Mouse (Mus musculus): Measurements from ENCODE around the gene Gadd45a. TPM values are rescaled to one million over a fixed set of nuclear protein-coding genes. Genes with fewer than 3 reads are reported as not detected.

Gene Gadd45a
- polyA plus RNA-seq, 1 experiment from 2014 or later, result 17.7 TPM

DNA sequence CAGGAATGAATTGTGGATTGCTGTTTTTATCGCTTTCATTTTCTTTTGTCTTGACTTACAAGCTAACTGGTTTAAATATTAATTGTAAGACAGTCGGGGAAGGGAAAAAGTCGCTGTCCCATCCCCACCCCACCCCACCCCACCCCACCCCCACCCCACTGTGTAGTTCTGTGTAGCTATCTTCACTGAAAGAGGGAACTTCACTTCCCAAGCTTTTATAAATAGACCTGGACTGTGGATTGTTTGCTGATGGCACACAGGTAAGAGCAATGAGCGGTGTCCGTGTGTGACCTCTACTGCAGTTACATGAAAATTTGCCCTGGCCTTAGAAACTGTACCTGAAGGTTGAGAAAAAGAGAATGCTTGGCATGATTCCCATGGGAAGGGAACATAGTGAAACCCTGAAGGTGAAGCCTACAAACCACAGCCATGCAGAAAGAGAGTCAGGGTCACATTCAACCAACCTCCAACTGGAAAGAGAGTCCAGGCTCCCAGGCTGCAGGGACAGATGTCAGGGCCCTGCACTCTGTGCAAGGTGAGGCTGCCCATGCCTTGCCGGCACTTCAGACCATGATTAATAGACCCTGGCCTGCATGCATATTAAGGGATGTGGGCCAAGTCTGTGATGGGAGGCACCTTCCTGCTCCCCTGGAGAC lies 23.8 kb downstream of the Gadd45a start:
- no peak overlapping the region for H3K4me3 ChIP-seq
- H3K27me3 ChIP-seq (replicated peaks), result no peaks in the 10 kb centered on the region
- no peak overlapping the region for H3K27ac ChIP-seq
- no peak overlapping the region for H3K9ac ChIP-seq
- H3K36me3 ChIP-seq (replicated peaks), result no peaks in the 10 kb centered on the region
- ATAC-seq (replicated peaks), result no peak
- H3K4me1 ChIP-seq, result peaks cover 4% of the 10 kb centered on the region; the same call in 1 of the 2 replicates
- 91% methylated on average over 6 of the region's 6 CpGs for WGBS
- no peaks in the 10 kb centered on the region for H3K9me3 ChIP-seq
- H3K4me2 ChIP-seq, result no peak overlapping the region

DNA sequence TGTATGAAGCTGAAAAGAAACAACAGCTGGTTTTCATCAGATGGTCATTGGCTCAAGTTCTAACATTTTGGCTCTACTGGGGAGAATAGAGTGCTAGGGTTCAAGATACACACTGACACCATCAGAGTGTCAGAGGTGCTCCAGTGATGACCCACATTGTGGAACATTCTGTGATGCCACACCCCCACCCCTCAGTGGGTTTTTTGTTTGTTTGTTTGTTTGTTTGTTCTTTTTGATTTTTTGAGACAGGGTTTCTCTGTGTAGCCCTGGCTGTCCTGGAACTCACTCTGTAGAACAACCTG lies 26.1 kb downstream of the Gadd45a start:
- no peak overlapping the region for H3K4me3 ChIP-seq
- H3K36me3 ChIP-seq (replicated peaks), result no peaks in the 10 kb centered on the region
- H3K9ac ChIP-seq, result no peak overlapping the region
- H3K4me2 ChIP-seq, result no peak overlapping the region
- peaks cover 4% of the 10 kb centered on the region; the same call in 1 of the 2 replicates for H3K4me1 ChIP-seq
- H3K27me3 ChIP-seq (replicated peaks), result no peaks in the 10 kb centered on the region
- no peak for ATAC-seq (replicated peaks)
- H3K27ac ChIP-seq, result no peak overlapping the region
- no peaks in the 10 kb centered on the region for H3K9me3 ChIP-seq

DNA sequence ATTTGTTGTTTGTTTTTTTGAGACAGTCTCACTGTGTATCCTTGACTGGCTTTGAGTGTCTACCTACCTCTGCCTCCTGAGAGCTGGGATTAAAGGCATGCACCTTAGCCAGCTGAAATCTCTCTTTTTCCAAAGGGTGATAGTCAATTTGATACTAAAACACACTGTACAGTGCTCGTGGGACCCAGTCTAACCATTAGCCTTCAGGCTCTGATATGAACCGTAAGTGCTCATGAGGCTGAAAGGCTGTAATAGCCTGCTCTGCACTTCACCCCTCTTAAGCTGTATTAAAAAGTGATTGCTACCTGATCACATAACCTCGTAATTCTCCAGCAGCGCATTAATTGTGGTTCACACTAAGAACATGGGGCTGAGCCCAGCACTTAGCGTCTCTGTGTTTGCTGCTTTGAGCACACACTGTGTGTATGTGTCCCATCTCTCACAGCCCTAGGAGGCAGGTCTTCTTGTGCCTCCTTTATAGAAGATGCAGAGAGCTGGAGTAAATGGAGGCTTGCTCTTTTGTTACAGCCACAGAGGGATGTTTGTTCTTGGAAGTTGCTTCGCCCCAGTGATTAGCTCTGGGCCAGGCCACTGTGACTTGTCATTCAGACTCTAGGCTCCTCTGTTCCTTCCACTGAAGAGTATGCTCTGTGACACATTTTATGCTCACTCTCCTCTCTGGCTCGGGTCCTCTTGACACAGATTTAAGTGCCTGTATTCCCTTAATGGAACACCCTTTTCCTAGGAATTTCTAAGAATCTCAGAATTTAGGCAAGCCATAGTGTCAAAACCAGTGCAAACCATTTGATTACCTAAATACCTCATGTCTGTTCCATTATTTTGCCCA lies 26.7 kb downstream of the Gadd45a start:
- no peak overlapping the region for H3K4me3 ChIP-seq
- H3K4me2 ChIP-seq, result no peak overlapping the region
- no peak overlapping the region for H3K27ac ChIP-seq
- no peaks in the 10 kb centered on the region for H3K36me3 ChIP-seq (replicated peaks)
- no peak overlapping the region for H3K9ac ChIP-seq
- H3K9me3 ChIP-seq, result no peaks in the 10 kb centered on the region
- H3K27me3 ChIP-seq (replicated peaks), result no peaks in the 10 kb centered on the region
- WGBS, result 53% methylated on average over 7 of the region's 7 CpGs
- H3K4me1 ChIP-seq, result peaks cover 4% of the 10 kb centered on the region; the same call in 1 of the 2 replicates
- ATAC-seq (replicated peaks), result peak; percentile 71

DNA sequence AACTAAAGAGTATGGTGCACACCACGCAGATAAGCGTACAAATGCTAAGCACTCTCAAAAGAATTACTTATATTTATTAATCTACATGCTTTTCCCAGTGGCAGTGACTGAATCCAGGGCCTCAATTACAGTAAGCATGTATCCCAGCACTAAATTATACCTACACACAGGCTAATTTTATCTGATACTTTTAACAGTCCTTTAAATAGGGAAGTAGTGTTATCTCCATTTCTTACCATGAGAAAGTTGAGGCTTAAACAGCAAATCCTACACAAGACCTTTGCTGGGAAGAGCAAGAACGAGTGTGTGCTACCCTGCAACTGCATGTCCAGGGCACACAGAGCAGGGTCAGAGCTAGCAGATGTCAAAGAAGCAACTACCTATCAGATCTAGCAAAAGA lies 27.4 kb downstream of the Gadd45a start:
- Histone ChIP-seq H3K4me1 (peaks cover 4% of the 10 kb centered on the region; the same call in 1 of the 2 replicates), H3K27me3 (replicated peaks) (no peaks in the 10 kb centered on the region), H3K4me2 (no peak overlapping the region), H3K4me3 (no peak overlapping the region), H3K9ac (no peak overlapping the region), H3K9me3 (no peaks in the 10 kb centered on the region), H3K36me3 (replicated peaks) (no peaks in the 10 kb centered on the region), H3K27ac (no peak overlapping the region)
- 90% methylated on average over 3 of the region's 3 CpGs for WGBS
- ATAC-seq (replicated peaks), result no peak

DNA sequence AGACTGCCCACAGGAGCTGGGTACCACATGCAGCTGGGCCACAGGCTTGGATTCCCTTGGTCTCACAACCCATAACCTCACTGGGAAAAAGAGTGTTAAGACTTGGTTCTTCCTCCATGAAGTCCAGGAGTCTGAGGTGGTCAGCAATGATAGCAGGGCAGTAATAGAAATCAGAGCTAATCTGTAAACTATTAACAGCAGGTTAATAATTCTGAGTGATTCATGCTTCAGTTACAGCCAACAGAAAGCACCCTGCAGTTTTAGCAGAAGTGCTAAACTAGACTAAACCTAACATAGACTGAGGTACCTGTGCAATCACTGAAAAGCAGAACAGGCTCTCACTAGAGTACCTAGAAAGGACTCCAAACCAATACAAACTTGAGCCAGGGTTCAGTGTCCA lies 37.5 kb downstream of the Gadd45a start:
- Histone ChIP-seq H3K9ac (no peak overlapping the region), H3K27ac (no peak overlapping the region), H3K36me3 (replicated peaks) (no peaks in the 10 kb centered on the region), H3K4me2 (no peak overlapping the region), H3K4me3 (no peak overlapping the region), H3K4me1 (no peaks in the 10 kb centered on the region), H3K9me3 (no peaks in the 10 kb centered on the region), H3K27me3 (replicated peaks) (no peaks in the 10 kb centered on the region)
- no peak for ATAC-seq (replicated peaks)

DNA sequence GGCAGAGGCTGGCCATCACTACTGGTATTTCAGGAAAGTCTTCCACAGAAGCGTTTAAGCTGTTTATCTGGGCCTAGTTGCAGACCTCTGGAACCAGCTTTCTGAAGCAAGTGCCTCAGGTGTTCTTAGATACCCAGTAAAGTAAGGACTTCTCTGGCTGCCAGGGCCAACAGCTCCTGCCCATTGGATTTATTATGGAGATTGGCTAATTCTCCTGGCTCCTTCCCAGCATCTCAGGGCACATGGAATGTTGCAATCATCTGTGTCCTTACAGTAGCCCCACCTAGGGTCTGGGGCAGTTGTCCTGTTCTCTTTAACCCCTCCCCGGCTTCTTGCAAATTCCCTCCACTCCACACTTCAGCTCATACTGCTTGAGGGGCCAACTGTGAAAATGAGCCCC lies 38.6 kb downstream of the Gadd45a start:
- Histone ChIP-seq H3K27me3 (replicated peaks) (no peaks in the 10 kb centered on the region), H3K36me3 (replicated peaks) (no peaks in the 10 kb centered on the region), H3K9ac (no peak overlapping the region), H3K4me1 (no peaks in the 10 kb centered on the region), H3K4me3 (no peak overlapping the region), H3K4me2 (no peak overlapping the region), H3K27ac (no peak overlapping the region), H3K9me3 (no peaks in the 10 kb centered on the region)
- WGBS, result 78% methylated on average over 2 of the region's 2 CpGs
- no peak for ATAC-seq (replicated peaks)

DNA sequence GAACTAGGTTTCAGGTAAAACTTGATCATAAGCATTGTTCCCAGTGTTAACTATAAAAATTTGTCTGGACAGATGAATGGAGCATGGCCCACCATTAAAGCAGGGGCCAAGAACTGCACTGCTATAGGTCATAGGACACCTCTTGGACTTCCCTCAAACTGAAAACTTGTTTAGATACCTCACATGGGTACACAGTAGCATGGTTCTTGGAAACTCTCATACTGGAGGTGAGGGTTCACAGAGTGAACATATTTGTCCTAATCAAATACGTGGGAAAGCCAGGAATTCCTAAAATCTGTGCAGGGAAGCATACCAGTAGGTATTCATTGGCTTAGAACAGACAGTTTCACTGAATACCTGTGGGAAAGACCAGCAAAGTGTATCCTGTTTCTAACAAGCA lies 41.0 kb downstream of the Gadd45a start:
- 80% methylated on average over 1 of the region's 1 CpGs for WGBS
- H3K4me1 ChIP-seq, result no peaks in the 10 kb centered on the region
- no peaks in the 10 kb centered on the region for H3K27me3 ChIP-seq (replicated peaks)
- no peak overlapping the region for H3K9ac ChIP-seq
- no peak for ATAC-seq (replicated peaks)
- H3K36me3 ChIP-seq (replicated peaks), result no peaks in the 10 kb centered on the region
- no peak overlapping the region for H3K4me2 ChIP-seq
- no peak overlapping the region for H3K27ac ChIP-seq
- H3K9me3 ChIP-seq, result no peaks in the 10 kb centered on the region
- no peak overlapping the region for H3K4me3 ChIP-seq

DNA sequence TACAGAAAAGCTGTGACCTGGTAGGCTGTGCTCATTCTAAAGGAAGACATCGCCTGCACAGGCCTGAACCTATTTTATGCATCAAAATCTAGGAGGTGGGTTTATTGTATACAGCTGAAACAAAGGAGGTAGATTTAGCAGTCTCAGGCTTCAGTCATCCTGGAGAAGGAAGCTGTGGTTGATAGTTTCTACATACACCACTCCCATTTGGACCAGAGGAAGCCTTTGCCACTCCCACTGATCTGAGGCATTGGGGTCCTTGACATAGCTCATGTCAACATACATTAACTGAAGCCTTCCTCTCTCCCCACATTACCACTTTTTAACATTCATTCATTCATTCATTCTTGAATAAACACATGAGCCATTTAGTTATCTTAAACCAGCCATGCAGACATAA lies 41.4 kb downstream of the Gadd45a start:
- no peak overlapping the region for H3K27ac ChIP-seq
- H3K4me2 ChIP-seq, result no peak overlapping the region
- no peak overlapping the region for H3K9ac ChIP-seq
- no peaks in the 10 kb centered on the region for H3K27me3 ChIP-seq (replicated peaks)
- no peaks in the 10 kb centered on the region for H3K9me3 ChIP-seq
- ATAC-seq (replicated peaks), result no peak
- WGBS, result 95% methylated on average over 1 of the region's 1 CpGs
- no peaks in the 10 kb centered on the region for H3K4me1 ChIP-seq
- H3K4me3 ChIP-seq, result no peak overlapping the region
- H3K36me3 ChIP-seq (replicated peaks), result no peaks in the 10 kb centered on the region

DNA sequence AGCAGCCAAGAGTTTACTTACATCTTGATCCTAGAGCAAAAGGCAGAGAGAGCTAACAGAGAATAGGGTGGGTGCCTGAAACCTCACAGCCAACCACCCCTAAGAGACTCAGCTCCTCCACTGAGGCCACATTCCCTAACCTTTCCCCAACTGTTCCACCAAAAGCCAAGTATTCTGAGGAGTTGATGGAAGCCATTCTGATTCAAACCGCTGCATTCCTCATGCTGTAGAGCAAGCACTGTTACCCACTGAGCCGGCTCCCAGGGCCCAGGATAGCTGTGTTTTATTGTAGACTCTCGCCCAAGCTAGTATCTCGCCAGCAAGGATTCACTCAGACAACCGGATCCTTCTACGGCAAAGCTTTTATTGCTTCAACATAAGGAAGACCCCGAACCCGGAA lies 42.3 kb downstream of the Gadd45a start:
- no peak overlapping the region for H3K4me2 ChIP-seq
- H3K9ac ChIP-seq, result no peak overlapping the region
- H3K36me3 ChIP-seq (replicated peaks), result no peaks in the 10 kb centered on the region
- ATAC-seq (replicated peaks), result no peak
- no peak overlapping the region for H3K27ac ChIP-seq
- H3K9me3 ChIP-seq, result no peaks in the 10 kb centered on the region
- H3K27me3 ChIP-seq (replicated peaks), result no peaks in the 10 kb centered on the region
- H3K4me1 ChIP-seq, result no peaks in the 10 kb centered on the region
- 92% methylated on average over 8 of the region's 8 CpGs for WGBS
- no peak overlapping the region for H3K4me3 ChIP-seq

DNA sequence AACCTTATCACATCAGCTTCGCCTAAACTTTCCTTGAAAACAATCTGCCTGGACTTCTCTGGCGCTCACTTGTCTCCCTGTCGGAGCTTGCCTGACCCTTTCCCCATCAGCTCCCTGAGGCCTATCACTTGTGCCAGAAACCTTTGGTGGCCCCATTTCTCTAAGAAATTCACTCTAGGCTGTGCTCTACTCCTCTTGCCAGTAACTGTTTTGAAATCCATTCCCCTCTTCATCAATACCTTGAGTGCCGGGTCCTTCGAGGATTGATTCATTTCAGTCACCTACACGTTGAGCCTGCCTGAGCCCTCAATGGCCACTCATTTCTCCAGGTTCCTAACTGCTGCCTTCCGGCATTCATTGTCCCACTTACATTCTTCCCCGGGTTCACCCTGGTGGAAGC lies 44.5 kb downstream of the Gadd45a start:
- H3K4me1 ChIP-seq, result no peaks in the 10 kb centered on the region
- no peak overlapping the region for H3K27ac ChIP-seq
- ATAC-seq (replicated peaks), result no peak
- 93% methylated on average over 8 of the region's 8 CpGs for WGBS
- no peak overlapping the region for H3K9ac ChIP-seq
- H3K4me3 ChIP-seq, result no peak overlapping the region
- H3K36me3 ChIP-seq (replicated peaks), result no peaks in the 10 kb centered on the region
- no peaks in the 10 kb centered on the region for H3K27me3 ChIP-seq (replicated peaks)
- H3K9me3 ChIP-seq, result no peaks in the 10 kb centered on the region
- H3K4me2 ChIP-seq, result no peak overlapping the region

DNA sequence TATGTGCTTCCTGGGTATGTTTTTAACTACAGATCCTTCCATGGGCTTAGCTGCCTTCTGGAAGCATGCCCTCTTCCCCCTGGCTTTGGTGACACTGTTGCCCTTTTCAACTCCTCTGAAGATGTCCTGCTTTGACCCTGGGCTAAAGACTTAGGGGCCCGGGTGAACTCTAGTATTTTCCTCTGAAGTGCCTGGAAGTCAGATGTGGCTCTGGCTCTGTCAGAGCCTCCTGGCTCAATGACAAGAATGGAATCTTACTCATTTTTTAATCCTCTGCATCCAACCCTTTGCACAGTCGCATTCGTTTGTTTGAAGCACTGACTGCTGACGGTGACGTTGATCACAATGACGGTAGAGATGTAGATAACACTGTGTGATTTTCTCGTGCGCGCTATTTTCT lies 45.0 kb downstream of the Gadd45a start:
- Histone ChIP-seq H3K9me3 (no peaks in the 10 kb centered on the region), H3K4me3 (no peak overlapping the region), H3K27ac (no peak overlapping the region), H3K36me3 (replicated peaks) (no peaks in the 10 kb centered on the region), H3K27me3 (replicated peaks) (no peaks in the 10 kb centered on the region), H3K9ac (no peak overlapping the region), H3K4me2 (no peak overlapping the region), H3K4me1 (no peaks in the 10 kb centered on the region)
- no peak for ATAC-seq (replicated peaks)
- 83% methylated on average over 9 of the region's 9 CpGs for WGBS

DNA sequence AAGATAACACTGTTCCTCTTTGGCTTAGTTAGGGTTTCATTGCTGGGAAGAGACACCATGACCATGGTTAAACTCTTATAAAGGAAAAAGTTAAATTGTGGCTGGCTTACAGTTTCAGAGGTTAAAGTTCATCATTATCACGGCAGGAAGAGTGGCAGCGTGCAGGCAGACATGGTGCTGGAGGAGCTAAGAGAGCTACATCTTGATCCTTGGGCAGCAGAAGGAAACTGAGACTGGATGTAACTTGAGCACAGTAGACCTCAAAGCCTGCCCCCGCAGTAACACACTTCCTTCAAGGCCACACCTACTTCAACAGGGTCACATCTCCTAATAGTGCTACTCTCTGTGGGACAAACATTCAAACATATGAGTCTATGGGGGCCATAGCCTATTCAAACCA lies 47.7 kb downstream of the Gadd45a start:
- Histone ChIP-seq H3K4me1 (no peaks in the 10 kb centered on the region), H3K9me3 (no peaks in the 10 kb centered on the region), H3K27me3 (replicated peaks) (no peaks in the 10 kb centered on the region), H3K4me2 (no peak overlapping the region), H3K36me3 (replicated peaks) (no peaks in the 10 kb centered on the region), H3K9ac (no peak overlapping the region), H3K27ac (no peak overlapping the region), H3K4me3 (no peak overlapping the region)
- ATAC-seq (replicated peaks), result no peak
- 79% methylated on average over 3 of the region's 3 CpGs for WGBS

DNA sequence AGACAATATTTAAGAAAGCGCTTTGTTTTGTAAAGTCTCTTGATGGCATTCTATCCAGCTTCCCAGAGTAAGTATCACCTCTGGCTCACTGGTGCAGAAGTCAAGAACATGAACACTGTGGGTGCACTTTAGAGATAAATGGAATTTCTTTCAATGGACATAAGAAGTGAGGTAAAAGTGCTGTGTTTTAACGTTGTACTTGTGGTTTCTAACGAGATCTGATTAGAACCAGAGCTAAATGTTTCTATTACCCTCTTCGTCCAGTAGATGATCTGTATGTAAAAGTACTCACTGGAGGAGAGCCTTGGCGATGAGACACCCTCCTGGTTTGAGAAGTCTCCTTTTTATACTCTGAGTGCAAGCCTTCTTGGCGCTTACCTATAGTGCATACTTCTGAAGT lies 48.2 kb downstream of the Gadd45a start:
- Histone ChIP-seq H3K27ac (no peak overlapping the region), H3K36me3 (replicated peaks) (no peaks in the 10 kb centered on the region), H3K4me2 (no peak overlapping the region), H3K27me3 (replicated peaks) (no peaks in the 10 kb centered on the region), H3K4me1 (no peaks in the 10 kb centered on the region), H3K9ac (no peak overlapping the region), H3K9me3 (no peaks in the 10 kb centered on the region), H3K4me3 (no peak overlapping the region)
- ATAC-seq (replicated peaks), result no peak
- 93% methylated on average over 6 of the region's 6 CpGs for WGBS

Data from midbrain, embryonic 15.5 days (tissue).